In the genomic region with DNA sequence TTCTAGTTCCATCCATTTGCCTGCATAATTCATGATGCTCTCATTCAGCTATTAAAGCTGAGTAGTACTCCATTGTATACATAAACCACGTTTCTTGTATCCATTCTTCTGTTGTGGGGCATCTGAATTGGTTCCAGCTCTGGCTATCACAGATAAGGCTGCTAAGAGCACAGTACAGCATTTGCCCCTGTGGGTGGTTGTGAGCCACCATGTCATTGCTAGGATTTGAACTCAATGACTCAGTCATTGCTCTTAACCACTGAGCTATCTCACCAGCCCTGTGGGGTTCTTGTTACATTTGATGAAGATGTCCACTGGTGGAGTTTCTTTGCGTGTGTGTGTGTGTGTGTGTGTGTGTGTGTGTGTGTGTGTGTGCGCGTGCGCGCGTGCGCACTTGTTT, we compare ENCODE assay signal across 28 mouse cellular contexts.
"Had no signal": no experiment of that assay in that cellular context is flagged by ENCODE, and none has a peak within 500 bp of the region (broad histone marks: within the 10 kb centered on the region; RNA-seq: fewer than 3 reads in every experiment).

No protein-coding gene starts in this region.

- H3K9me3 ChIP-seq: embryonic facial prominence, embryonic 10.5 days; embryonic facial prominence, embryonic 12.5 days; embryonic facial prominence, embryonic 13.5 days; embryonic facial prominence, embryonic 15.5 days; forebrain, embryonic 10.5 days; forebrain, embryonic 12.5 days; forebrain, embryonic 13.5 days; forebrain, embryonic 15.5 days had no signal

- H3K4me2 ChIP-seq: embryonic facial prominence, embryonic 12.5 days; embryonic facial prominence, embryonic 13.5 days; embryonic facial prominence, embryonic 15.5 days; forebrain, embryonic 12.5 days; forebrain, embryonic 13.5 days; forebrain, embryonic 15.5 days had no signal

- H3K4me1 ChIP-seq: embryonic facial prominence, embryonic 10.5 days; embryonic facial prominence, embryonic 12.5 days; embryonic facial prominence, embryonic 13.5 days; embryonic facial prominence, embryonic 15.5 days; forebrain, embryonic 10.5 days; forebrain, embryonic 12.5 days; forebrain, embryonic 13.5 days; forebrain, embryonic 15.5 days had no signal

- H3K27me3 ChIP-seq: embryonic facial prominence, embryonic 12.5 days; embryonic facial prominence, embryonic 13.5 days; embryonic facial prominence, embryonic 15.5 days; forebrain, embryonic 12.5 days; forebrain, embryonic 13.5 days; forebrain, embryonic 15.5 days had no signal

- H3K4me3 ChIP-seq: embryonic facial prominence, embryonic 10.5 days; embryonic facial prominence, embryonic 12.5 days; embryonic facial prominence, embryonic 13.5 days; embryonic facial prominence, embryonic 15.5 days; erythroblast, embryonic 14.5 days; forebrain, embryonic 10.5 days; forebrain, embryonic 12.5 days; forebrain, embryonic 13.5 days; forebrain, embryonic 15.5 days; gastrocnemius, adult 2 months; heart, adult 2 months had no signal

- DNase-seq: cerebellum, adult 8-10 months; cerebellum, adult 9-10 months; cerebellum, adult 9-11 months; cerebellum, postnatal 10 days; cerebellum, postnatal 14 days; cerebellum, postnatal 25 days; cerebellum, postnatal 36 days; embryo, embryonic 11 days; forebrain, postnatal 0 days; gastrocnemius, adult 2 months; gastrocnemius, postnatal 10 days; gastrocnemius, postnatal 14 days; gastrocnemius, postnatal 25 days; gastrocnemius, postnatal 36 days; heart, adult 11 months; heart, adult 18-20 months; heart, adult 2 months had no signal

- H3K27ac ChIP-seq: embryonic facial prominence, embryonic 10.5 days; embryonic facial prominence, embryonic 12.5 days; embryonic facial prominence, embryonic 13.5 days; embryonic facial prominence, embryonic 15.5 days; forebrain, embryonic 10.5 days; forebrain, embryonic 12.5 days; forebrain, embryonic 13.5 days; forebrain, embryonic 15.5 days; gastrocnemius, adult 2 months; heart, adult 2 months had no signal

- H3K9ac ChIP-seq: embryonic facial prominence, embryonic 12.5 days; embryonic facial prominence, embryonic 13.5 days; embryonic facial prominence, embryonic 15.5 days; forebrain, embryonic 12.5 days; forebrain, embryonic 13.5 days; forebrain, embryonic 15.5 days; forebrain, postnatal 0 days had no signal

- ATAC-seq: forebrain, embryonic 13.5 days; forebrain, embryonic 14.5 days; forebrain, embryonic 15.5 days; forebrain, embryonic 16.5 days; forebrain, postnatal 0 days had no signal
